8 mouse cellular contexts compared by ENCODE assay signal in genomic region chr7:48880591-48881481, GRCm38 (mm10). TPM values are rescaled to one million over a fixed set of nuclear protein-coding genes. Genes with fewer than 3 reads are reported as not detected.
A peak's percentile ranks its signal among the peaks of the same experiment; 100 is the strongest.
DNase-seq lines count a peak whose midpoint lies in the region; ATAC-seq and TF ChIP-seq lines count a peak whose summit lies in the region.

No protein-coding gene starts in this region.

- TF ChIP-seq CTCF in G1E (IDR thresholded peaks at IDR 0.05; ENCODE audit: low read depth, low read length) = no peak
- TF ChIP-seq CTCF in layer of hippocampus, adult 2 months (conservative IDR thresholded peaks at IDR 0.05) = no peak
- TF ChIP-seq CTCF in lung, embryonic 14.5 days (IDR thresholded peaks at IDR 0.05; ENCODE audit: low read depth) = no peak
- TF ChIP-seq CTCF in olfactory bulb, adult 2 months (IDR thresholded peaks at IDR 0.05; ENCODE audit: insufficient read depth, low read depth, low read length) = no peak
- no peak for TF ChIP-seq CTCF in thymus, adult 2 months (IDR thresholded peaks at IDR 0.05; ENCODE audit: borderline replicate concordance, control insufficient read depth, extremely low read depth, insufficient read depth, low read length, poor library complexity)

- peaks cover 47% of the 10 kb centered on the region for H3K4me1 ChIP-seq in G1E (ENCODE audit: insufficient read depth, low read depth, low read length)
- peaks cover 18% of the 10 kb centered on the region for H3K4me1 ChIP-seq in forebrain, embryonic 16.5 days (replicated peaks; ENCODE audit: control insufficient read depth, insufficient read depth, low read length)
- 0 out of 2 replicates have a peak, but pooled peaks cover 2% of the 10 kb centered on the region for H3K4me1 ChIP-seq in lung, embryonic 14.5 days (ENCODE audit: insufficient read depth)
- H3K4me1 ChIP-seq in olfactory bulb, adult 2 months (ENCODE audit: control insufficient read depth, insufficient read depth, low read length) = peaks cover 18% of the 10 kb centered on the region
- H3K4me1 ChIP-seq in thymus, adult 2 months (replicated peaks; ENCODE audit: control insufficient read depth, insufficient read depth, low read length) = peaks cover 20% of the 10 kb centered on the region

- WGBS in forebrain, embryonic 16.5 days = under 1% methylated on average over 66 of the region's 77 CpGs
- under 1% methylated on average over 72 of the region's 77 CpGs for WGBS in lung, embryonic 14.5 days
- WGBS in olfactory bulb, adult 2 months = under 1% methylated on average over 77 of the region's 77 CpGs
- WGBS in thymus, adult 2 months = under 1% methylated on average over 76 of the region's 77 CpGs

- H3K9me3 ChIP-seq in G1E (replicated peaks) = no peaks in the 10 kb centered on the region
- H3K9me3 ChIP-seq in forebrain, embryonic 16.5 days (ENCODE audit: control insufficient read depth, low read length) = no peaks in the 10 kb centered on the region
- H3K9me3 ChIP-seq in lung, embryonic 14.5 days (ENCODE audit: low read depth, low read length) = no peaks in the 10 kb centered on the region

- TF ChIP-seq POLR2A in olfactory bulb, adult 2 months (IDR thresholded peaks at IDR 0.05; ENCODE audit: insufficient read depth, low read depth, low read length) = no peak
- peak; percentile 55; the same call in 1 of the 2 replicates for TF ChIP-seq POLR2A in thymus, adult 2 months (IDR thresholded peaks at IDR 0.05; ENCODE audit: control insufficient read depth, extremely low read depth, insufficient read depth, low read length, poor library complexity)

- peak overlapping the region; percentile 85 for H3K4me2 ChIP-seq in forebrain, embryonic 16.5 days (ENCODE audit: low read length)
- peak overlapping the region; percentile 96 for H3K4me2 ChIP-seq in lung, embryonic 14.5 days

- intact Hi-C loops in heart, postnatal 36 days (cut with DNase I) = loop anchor here (10.0 kb wide), 1 partner anchor 364 kb away; no protein-coding TSS in a partner anchor

- DNase-seq in G1E (ENCODE audit: low spot score) = peak; percentile 99
- DNase-seq in cerebellum, adult 18-20 months = peak; percentile 86 to 90
- peak; percentile 93 to 94 for DNase-seq in heart, postnatal 36 days
- DNase-seq in layer of hippocampus, adult 2 months (ENCODE audit: low spot score in 2 of 2) = peak; percentile 94 to 96
- peak; percentile 100 for DNase-seq in lung, embryonic 14.5 days
- peak; percentile 97 for DNase-seq in thymus, adult 2 months

- ATAC-seq in G1E (ENCODE audit: extremely low read depth, insufficient number of reproducible peaks, low FRiP score, poor library complexity, severe bottlenecking) = peak; percentile 92
- ATAC-seq in forebrain, embryonic 16.5 days = peak; percentile 99
- peak; percentile 97 for ATAC-seq in lung, embryonic 14.5 days (ENCODE audit: insufficient read depth)

- H3K4me3 ChIP-seq in G1E (ENCODE audit: low read depth, low read length) = peak overlapping the region; percentile 93
- H3K4me3 ChIP-seq in forebrain, embryonic 16.5 days (replicated peaks; ENCODE audit: low read length) = peak overlapping the region; percentile 75
- H3K4me3 ChIP-seq in layer of hippocampus, adult 2 months = peak overlapping the region; percentile 73
- peak overlapping the region; percentile 80 for H3K4me3 ChIP-seq in lung, embryonic 14.5 days (ENCODE audit: low read depth, low read length)
- H3K4me3 ChIP-seq in olfactory bulb, adult 2 months (ENCODE audit: insufficient read depth, low read depth, low read length) = peak overlapping the region; percentile 77
- H3K4me3 ChIP-seq in thymus, adult 2 months (ENCODE audit: control insufficient read depth, insufficient read depth, low read length) = peak overlapping the region; percentile 60

- H3K9ac ChIP-seq in forebrain, embryonic 16.5 days (replicated peaks; ENCODE audit: low read depth, low read length) = peak overlapping the region; percentile 52
- peak overlapping the region; percentile 95 for H3K9ac ChIP-seq in lung, embryonic 14.5 days

- H3K36me3 ChIP-seq in G1E (replicated peaks) = peaks cover 37% of the 10 kb centered on the region
- H3K36me3 ChIP-seq in forebrain, embryonic 16.5 days (ENCODE audit: control insufficient read depth, insufficient read depth) = no peaks in the 10 kb centered on the region
- peaks cover 28% of the 10 kb centered on the region for H3K36me3 ChIP-seq in lung, embryonic 14.5 days (ENCODE audit: insufficient read depth)
- peaks cover 13% of the 10 kb centered on the region for H3K36me3 ChIP-seq in thymus, adult 2 months (ENCODE audit: control insufficient read depth, insufficient read depth, low read length)

- H3K27ac ChIP-seq in forebrain, embryonic 16.5 days (ENCODE audit: low read length) = no peak overlapping the region
- no peak overlapping the region for H3K27ac ChIP-seq in layer of hippocampus, adult 2 months
- peak overlapping the region; percentile 93 for H3K27ac ChIP-seq in lung, embryonic 14.5 days (ENCODE audit: low read depth)
- H3K27ac ChIP-seq in olfactory bulb, adult 2 months (ENCODE audit: insufficient read depth, low read depth, low read length) = no peak overlapping the region
- no peak overlapping the region for H3K27ac ChIP-seq in thymus, adult 2 months (ENCODE audit: control insufficient read depth, insufficient read depth, low read length)

- peaks cover 15% of the 10 kb centered on the region for H3K27me3 ChIP-seq in G1E (ENCODE audit: insufficient read depth, low read length)
- H3K27me3 ChIP-seq in forebrain, embryonic 16.5 days (replicated peaks; ENCODE audit: control insufficient read depth, insufficient read depth, low read length) = peaks cover 18% of the 10 kb centered on the region
- H3K27me3 ChIP-seq in lung, embryonic 14.5 days (ENCODE audit: insufficient read depth, low read length) = no peaks in the 10 kb centered on the region
- H3K27me3 ChIP-seq in thymus, adult 2 months (ENCODE audit: control insufficient read depth, insufficient read depth, low read length) = no peaks in the 10 kb centered on the region

RNA-seq across cellular contexts. Expression of gene E2f8, which starts 0.6 kb away (rescaled TPM):
- total RNA-seq in G1E (2014; fragmentation: Nextera tagmentation) = 111 and 133 TPM in 2 replicates
- 21.8 and 25.0 TPM in 2 replicates for total RNA-seq in G1E (2017)
- 29.1 and 35.0 TPM in 2 replicates for polyA plus RNA-seq in G1E (2012)
- 4.8 and 5.7 TPM in 2 replicates for polyA plus RNA-seq in forebrain, embryonic 16.5 days (2015; fragmentation: Nextera tagmentation; extraction: Ambion mirVana)
- under 1 TPM; 0.68 to 0.92 TPM for total RNA-seq in heart, postnatal 36 days (2021)
- under 1 TPM; 0.25 to 0.49 TPM for total RNA-seq in layer of hippocampus, adult 2 months (2021)
- 26.0 and 27.8 TPM in 2 replicates for polyA plus RNA-seq in lung, embryonic 14.5 days (2014; fragmentation: Nextera tagmentation; extraction: Ambion mirVana)
- not detected in 2 replicates for polyA plus RNA-seq in olfactory bulb, adult 2 months (2012; ENCODE audit: insufficient read depth, insufficient read length, low replicate concordance, missing spikeins)
- 28.3 and 44.8 TPM in 2 replicates for polyA plus RNA-seq in thymus, adult 2 months (2012; rRNA removed)

RNA-seq across cellular contexts. Expression of gene Nav2, which starts 27.7 kb away (rescaled TPM):
- total RNA-seq in G1E (2014; fragmentation: Nextera tagmentation) = not detected in 2 replicates
- total RNA-seq in G1E (2017) = 0.52 and 1.0 TPM in 2 replicates
- 0.01 TPM in 1 of 2 replicates, not detected in the other for polyA plus RNA-seq in G1E (2012)
- 22.0 and 35.2 TPM in 2 replicates for polyA plus RNA-seq in forebrain, embryonic 16.5 days (2015; fragmentation: Nextera tagmentation; extraction: Ambion mirVana)
- total RNA-seq in heart, postnatal 36 days (2021) = 10 to 100 TPM; 42.4 to 52.9 TPM
- total RNA-seq in layer of hippocampus, adult 2 months (2021) = 100 to 1,000 TPM in 1 of 2 experiments, 10 to 100 TPM in 1; 84.8 to 106 TPM
- 19.7 and 20.2 TPM in 2 replicates for polyA plus RNA-seq in lung, embryonic 14.5 days (2014; fragmentation: Nextera tagmentation; extraction: Ambion mirVana)
- polyA plus RNA-seq in olfactory bulb, adult 2 months (2012; ENCODE audit: insufficient read depth, insufficient read length, low replicate concordance, missing spikeins) = 56.0 and 57.3 TPM in 2 replicates
- 45.3 and 46.2 TPM in 2 replicates for polyA plus RNA-seq in thymus, adult 2 months (2012; rRNA removed)

RNA-seq across cellular contexts. Expression of gene Csrp3, which starts 33.0 kb away (rescaled TPM):
- not detected in 2 replicates for total RNA-seq in G1E (2014; fragmentation: Nextera tagmentation)
- 0.23 TPM in 1 of 2 replicates, not detected in the other for total RNA-seq in G1E (2017)
- polyA plus RNA-seq in G1E (2012) = not detected in 2 replicates
- polyA plus RNA-seq in forebrain, embryonic 16.5 days (2015; fragmentation: Nextera tagmentation; extraction: Ambion mirVana) = not detected in 2 replicates
- total RNA-seq in heart, postnatal 36 days (2021) = 1,000 to 10,000 TPM; 2,107 to 2,284 TPM
- not detected for total RNA-seq in layer of hippocampus, adult 2 months (2021)
- 1.9 and 31.7 TPM in 2 replicates for polyA plus RNA-seq in lung, embryonic 14.5 days (2014; fragmentation: Nextera tagmentation; extraction: Ambion mirVana)
- polyA plus RNA-seq in olfactory bulb, adult 2 months (2012; ENCODE audit: insufficient read depth, insufficient read length, low replicate concordance, missing spikeins) = not detected in 2 replicates
- 3.0 and 20.4 TPM in 2 replicates for polyA plus RNA-seq in thymus, adult 2 months (2012; rRNA removed)

Comparison
In these comparisons a context has a peak if more than half of its experiments do, and no peak if none do; other contexts are left out.
1. RNA of gene Nav2, which starts 27.7 kb away (polyA plus RNA-seq): 56.0 to 57.3 TPM in olfactory bulb, adult 2 months, 45.3 to 46.2 TPM in thymus, adult 2 months, 22.0 to 35.2 TPM in forebrain, embryonic 16.5 days and 19.7 to 20.2 TPM in lung, embryonic 14.5 days; 0.01 TPM in G1E; every median in the first group is over 10 times any median in the second.
2. Peak in every context shown above with its lines, with median percentiles within 50 percentile points of each other: ATAC-seq, DNase-seq and H3K4me3 ChIP-seq.